Comparison of ENCODE assay signal across 16 mouse cellular contexts in genomic region chr2:105514881-105515280, GRCm38 (mm10).
A peak's percentile ranks its signal among the peaks of the same experiment; 100 is the strongest.
DNase-seq lines count a peak whose midpoint lies in the region; ATAC-seq lines count a peak whose summit lies in the region.
"Had no signal": no experiment of that assay in that cellular context is flagged by ENCODE, and none has a peak within 500 bp of the region (broad histone marks: within the 10 kb centered on the region; RNA-seq: fewer than 3 reads in every experiment).

No protein-coding gene starts in this region.

- H3K9ac ChIP-seq in midbrain, embryonic 14.5 days (replicated peaks; ENCODE audit: low read length) = no peak overlapping the region
- no peak overlapping the region for H3K9ac ChIP-seq in midbrain, embryonic 16.5 days (ENCODE audit: low read depth, low read length)
- H3K9ac ChIP-seq: limb, embryonic 15.5 days; neural tube, embryonic 13.5 days had no signal

- 31% methylated on average over 3 of the region's 3 CpGs for WGBS in midbrain, embryonic 14.5 days
- 34% methylated on average over 3 of the region's 3 CpGs for WGBS in midbrain, embryonic 16.5 days

- DNase-seq in heart, adult 11 months = peak; percentile 49
- DNase-seq in heart, postnatal 4 days = no peak
- peak; percentile 55 for DNase-seq in midbrain, embryonic 14.5 days
- DNase-seq in cerebellum, adult 9-11 months = peak; percentile 40
- peak; percentile 53 for DNase-seq in retina, embryonic 14.5 days (ENCODE audit: low spot score)
- no peak for DNase-seq in adrenal gland, adult (ENCODE audit: inconsistent age in 2 of 2, low spot score in 1 of 2)
- no peak for DNase-seq in kidney, postnatal 25 days
- DNase-seq: adrenal gland, adult 2 months; gastrocnemius, postnatal 36 days; kidney, adult 18-20 months; lung, adult 2 months had no signal

- no peaks in the 10 kb centered on the region; the same call in 1 of the 2 replicates for H3K27me3 ChIP-seq in midbrain, embryonic 14.5 days (ENCODE audit: control insufficient read depth, insufficient read depth, low read length)
- H3K27me3 ChIP-seq in midbrain, embryonic 16.5 days (ENCODE audit: control insufficient read depth, insufficient read depth, low read depth, low read length) = no peaks in the 10 kb centered on the region
- H3K27me3 ChIP-seq: limb, embryonic 15.5 days had no signal

- no peak overlapping the region for H3K4me3 ChIP-seq in midbrain, embryonic 14.5 days (replicated peaks; ENCODE audit: low read depth, low read length)
- no peak overlapping the region for H3K4me3 ChIP-seq in midbrain, embryonic 16.5 days (ENCODE audit: low read depth, low read length)
- H3K4me3 ChIP-seq: erythroblast, embryonic 14.5 days; limb, embryonic 15.5 days; neural tube, embryonic 13.5 days had no signal

- peaks cover 18% of the 10 kb centered on the region; the same call in 1 of the 2 replicates for H3K4me1 ChIP-seq in midbrain, embryonic 14.5 days (ENCODE audit: control insufficient read depth, insufficient read depth, low read length)
- H3K4me1 ChIP-seq in midbrain, embryonic 16.5 days (ENCODE audit: control insufficient read depth, insufficient read depth, low read length) = peaks cover 5% of the 10 kb centered on the region
- H3K4me1 ChIP-seq: limb, embryonic 15.5 days had no signal

- no peak for ATAC-seq in midbrain, embryonic 14.5 days (ENCODE audit: low FRiP score, low TSS enrichment)
- ATAC-seq in midbrain, embryonic 16.5 days = no peak; the same call in 1 of the 2 replicates

- H3K27ac ChIP-seq in midbrain, embryonic 14.5 days (replicated peaks; ENCODE audit: low read depth, low read length) = no peak overlapping the region
- H3K27ac ChIP-seq in midbrain, embryonic 16.5 days (ENCODE audit: low read length) = no peak overlapping the region
- H3K27ac ChIP-seq: limb, embryonic 15.5 days; neural tube, embryonic 13.5 days had no signal

- no peak overlapping the region for H3K4me2 ChIP-seq in midbrain, embryonic 14.5 days (ENCODE audit: low read length)
- no peak overlapping the region for H3K4me2 ChIP-seq in midbrain, embryonic 16.5 days (ENCODE audit: low read length)
- H3K4me2 ChIP-seq: heart, embryonic 11.5 days; limb, embryonic 15.5 days; neural tube, embryonic 13.5 days had no signal

- no peaks in the 10 kb centered on the region for H3K36me3 ChIP-seq in midbrain, embryonic 14.5 days (ENCODE audit: control insufficient read depth, insufficient read depth, low read length)
- no peaks in the 10 kb centered on the region for H3K36me3 ChIP-seq in midbrain, embryonic 16.5 days (ENCODE audit: control insufficient read depth, insufficient read depth, low read length)
- H3K36me3 ChIP-seq: limb, embryonic 15.5 days; neural tube, embryonic 13.5 days had no signal

- H3K9me3 ChIP-seq in midbrain, embryonic 14.5 days (ENCODE audit: control insufficient read depth, low read length) = no peaks in the 10 kb centered on the region
- no peaks in the 10 kb centered on the region for H3K9me3 ChIP-seq in midbrain, embryonic 16.5 days (replicated peaks; ENCODE audit: control insufficient read depth, low read length, poor library complexity, severe bottlenecking)
- H3K9me3 ChIP-seq: limb, embryonic 15.5 days had no signal

Comparison
In these comparisons a context has a peak if more than half of its experiments do, and no peak if none do; other contexts are left out.
1. DNase-seq: peak in heart, adult 11 months (single experiment), midbrain, embryonic 14.5 days (single experiment), cerebellum, adult 9-11 months (single experiment) and retina, embryonic 14.5 days (single experiment); none in heart, postnatal 4 days (single experiment), adrenal gland, adult (0 of 2) and kidney, postnatal 25 days (0 of 2).